Mouse (Mus musculus) thymus, adult 2 months (tissue): Measurements from ENCODE around the gene Depdc5.

ENCODE experiments used
- CTCF ChIP-seq: fragments of 200-500 bp; IDR thresholded peaks from 2 replicates; pipeline ENCODE4 v1.5.1; 2012; ENCODE audit warnings: mild to moderate bottlenecking, control low read depth, low read length, moderate library complexity, borderline replicate concordance; ENCODE audit not compliant: control insufficient read depth, poor library complexity, insufficient read depth; ENCODE audit errors: extremely low read depth
- POLR2A ChIP-seq: fragments of 200-500 bp; IDR thresholded peaks from 2 replicates; pipeline ENCODE4 v1.6.1; 2012; ENCODE audit warnings: mild to moderate bottlenecking, low read length, control low read depth, moderate library complexity; ENCODE audit not compliant: control insufficient read depth, poor library complexity, insufficient read depth; ENCODE audit errors: extremely low read depth

DNA sequence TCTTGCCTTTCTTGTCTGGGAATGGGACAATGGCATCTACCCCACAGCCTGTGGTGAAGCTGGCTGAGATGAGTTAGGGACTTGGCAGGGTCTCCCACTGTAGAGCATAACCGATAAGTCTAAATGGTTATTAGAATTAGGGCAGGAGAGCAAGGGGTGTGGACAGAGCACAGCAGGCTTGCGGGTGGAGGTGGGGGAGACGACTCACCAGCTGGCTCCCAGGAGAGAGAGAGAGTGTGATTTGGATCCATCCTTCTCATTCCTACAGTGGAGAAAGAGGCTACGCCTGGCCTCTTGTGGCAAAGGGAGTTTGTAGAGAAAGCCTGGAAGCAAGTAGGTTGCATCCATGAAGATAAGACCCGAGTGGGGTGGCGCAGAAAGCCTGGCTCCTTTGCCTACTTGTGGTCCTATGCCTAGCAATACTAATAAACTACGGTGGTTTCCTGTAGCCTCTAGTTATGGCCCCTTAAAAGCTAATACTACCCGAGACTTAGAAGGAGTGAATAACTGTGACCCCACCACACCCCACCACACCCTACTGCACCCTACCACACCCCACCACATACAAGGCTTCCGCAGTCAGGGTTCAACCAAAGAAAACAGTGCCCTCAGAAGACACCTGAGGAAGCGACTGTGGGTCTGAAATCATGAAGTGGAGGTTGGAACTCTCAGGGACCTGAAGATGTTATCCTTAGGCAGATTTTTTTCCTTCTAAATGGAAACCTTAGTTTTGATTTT is 168.7 kb downstream of the Depdc5 start:
- TF ChIP-seq CTCF = no peak
- no peak for TF ChIP-seq POLR2A
